21 mouse cellular contexts compared by ENCODE assay signal in genomic region chr12:118840861-118841260, GRCm38 (mm10). TPM values are rescaled to one million over a fixed set of nuclear protein-coding genes. Genes with fewer than 3 reads are reported as not detected.
DNase-seq lines count a peak whose midpoint lies in the region; ATAC-seq and TF ChIP-seq lines count a peak whose summit lies in the region.
"Had no signal": no experiment of that assay in that cellular context is flagged by ENCODE, and none has a peak within 500 bp of the region (broad histone marks: within the 10 kb centered on the region; RNA-seq: fewer than 3 reads in every experiment).

No protein-coding gene starts in this region.

- peaks cover 26% of the 10 kb centered on the region for H3K4me1 ChIP-seq in midbrain, embryonic 12.5 days
- H3K4me1 ChIP-seq in midbrain, embryonic 16.5 days (ENCODE audit: control insufficient read depth, insufficient read depth, low read length), result peaks cover 8% of the 10 kb centered on the region
- peaks cover 4% of the 10 kb centered on the region; the same call in 1 of the 2 replicates for H3K4me1 ChIP-seq in embryonic facial prominence, embryonic 14.5 days (ENCODE audit: control insufficient read depth, insufficient read depth, low read length)
- peaks cover 32% of the 10 kb centered on the region for H3K4me1 ChIP-seq in forebrain, embryonic 16.5 days (replicated peaks; ENCODE audit: control insufficient read depth, insufficient read depth, low read length)
- no peaks in the 10 kb centered on the region for H3K4me1 ChIP-seq in kidney, adult 2 months (ENCODE audit: control insufficient read depth, insufficient read depth, low read length)
- H3K4me1 ChIP-seq: liver, embryonic 15.5 days had no signal

- no peak for TF ChIP-seq CTCF in kidney, adult 2 months (conservative IDR thresholded peaks at IDR 0.05; ENCODE audit: insufficient read depth, insufficient read length, low read depth, low read length)

- H3K27ac ChIP-seq in midbrain, embryonic 12.5 days (replicated peaks), result no peak overlapping the region
- H3K27ac ChIP-seq in midbrain, embryonic 16.5 days (ENCODE audit: low read length), result no peak overlapping the region
- H3K27ac ChIP-seq in embryonic facial prominence, embryonic 14.5 days (replicated peaks; ENCODE audit: low read depth, low read length), result no peak overlapping the region
- H3K27ac ChIP-seq in forebrain, embryonic 16.5 days (ENCODE audit: low read length), result no peak overlapping the region
- no peak overlapping the region for H3K27ac ChIP-seq in kidney, adult 2 months (ENCODE audit: insufficient read depth, low read depth, low read length)
- H3K27ac ChIP-seq: embryonic facial prominence, embryonic 12.5 days; heart, adult 2 months; limb, embryonic 13.5 days; liver, embryonic 15.5 days had no signal

- peaks cover 81% of the 10 kb centered on the region for H3K27me3 ChIP-seq in midbrain, embryonic 12.5 days
- H3K27me3 ChIP-seq in midbrain, embryonic 16.5 days (ENCODE audit: control insufficient read depth, insufficient read depth, low read depth, low read length), result peaks cover 47% of the 10 kb centered on the region
- H3K27me3 ChIP-seq in embryonic facial prominence, embryonic 14.5 days (replicated peaks; ENCODE audit: control insufficient read depth, insufficient read depth, low read length), result peaks cover 98% of the 10 kb centered on the region
- H3K27me3 ChIP-seq in forebrain, embryonic 16.5 days (replicated peaks; ENCODE audit: control insufficient read depth, insufficient read depth, low read length), result peaks cover 31% of the 10 kb centered on the region
- peaks cover 17% of the 10 kb centered on the region for H3K27me3 ChIP-seq in kidney, adult 2 months (replicated peaks; ENCODE audit: control insufficient read depth, insufficient read depth, low read length)

- ATAC-seq in midbrain, embryonic 12.5 days (ENCODE audit: low FRiP score, low read depth), result peak; percentile 8; the same call in 1 of the 2 replicates
- no peak for ATAC-seq in midbrain, embryonic 16.5 days
- peak; percentile 34; the same call in 1 of the 2 replicates for ATAC-seq in embryonic facial prominence, embryonic 14.5 days (ENCODE audit: low read depth)
- 0 out of 2 replicates have a peak, but pooled peaks have one; percentile 21 for ATAC-seq in forebrain, embryonic 16.5 days
- no peak for ATAC-seq in megakaryocyte progenitor cell, adult 5-6 weeks (replicated peaks; ENCODE audit: poor library complexity)
- ATAC-seq: CD4-positive, CD25-positive, alpha-beta regulatory T cell, adult 4 months had no signal

- DNase-seq in embryonic facial prominence, embryonic 14.5 days (ENCODE audit: low spot score), result peak; percentile 67
- peak; percentile 84 for DNase-seq in retina, postnatal 1 day
- DNase-seq in kidney, adult 2 months, result no peak
- DNase-seq: adrenal gland, postnatal 14 days; cerebellum, adult 9-10 months; gastrocnemius, postnatal 10 days; heart, adult 2 months; kidney, adult 9 months; lung, postnatal 36 days; right cerebral cortex, postnatal 14 days had no signal

- TF ChIP-seq POLR2A in kidney, adult 2 months (IDR thresholded peaks at IDR 0.05; ENCODE audit: low read depth, low read length), result no peak

- H3K4me2 ChIP-seq in midbrain, embryonic 12.5 days (replicated peaks), result peak overlapping the region; percentile 31
- no peak overlapping the region for H3K4me2 ChIP-seq in midbrain, embryonic 16.5 days (ENCODE audit: low read length)
- H3K4me2 ChIP-seq in embryonic facial prominence, embryonic 14.5 days (ENCODE audit: low read depth, low read length), result no peak overlapping the region
- no peak overlapping the region for H3K4me2 ChIP-seq in forebrain, embryonic 16.5 days (ENCODE audit: low read length)
- H3K4me2 ChIP-seq: embryonic facial prominence, embryonic 12.5 days; liver, embryonic 15.5 days had no signal

- 0% methylated on average over 12 of the region's 12 CpGs for WGBS in midbrain, embryonic 12.5 days
- 1% methylated on average over 11 of the region's 12 CpGs for WGBS in midbrain, embryonic 16.5 days
- 5% methylated on average over 11 of the region's 12 CpGs for WGBS in embryonic facial prominence, embryonic 14.5 days
- WGBS in forebrain, embryonic 16.5 days, result under 1% methylated on average over 12 of the region's 12 CpGs
- WGBS in kidney, adult 2 months, result 9% methylated on average over 12 of the region's 12 CpGs

- H3K9me3 ChIP-seq in midbrain, embryonic 12.5 days, result no peaks in the 10 kb centered on the region
- H3K9me3 ChIP-seq in midbrain, embryonic 16.5 days (replicated peaks; ENCODE audit: control insufficient read depth, low read length, poor library complexity, severe bottlenecking), result no peaks in the 10 kb centered on the region
- no peaks in the 10 kb centered on the region for H3K9me3 ChIP-seq in embryonic facial prominence, embryonic 14.5 days (ENCODE audit: control insufficient read depth, low read length)
- no peaks in the 10 kb centered on the region for H3K9me3 ChIP-seq in forebrain, embryonic 16.5 days (ENCODE audit: control insufficient read depth, low read length)
- H3K9me3 ChIP-seq: embryonic facial prominence, embryonic 12.5 days; limb, embryonic 13.5 days; liver, embryonic 15.5 days had no signal

- no peaks in the 10 kb centered on the region for H3K36me3 ChIP-seq in midbrain, embryonic 12.5 days
- no peaks in the 10 kb centered on the region for H3K36me3 ChIP-seq in midbrain, embryonic 16.5 days (ENCODE audit: control insufficient read depth, insufficient read depth, low read length)
- H3K36me3 ChIP-seq in embryonic facial prominence, embryonic 14.5 days (ENCODE audit: control insufficient read depth, insufficient read depth, low read length), result no peaks in the 10 kb centered on the region
- no peaks in the 10 kb centered on the region for H3K36me3 ChIP-seq in forebrain, embryonic 16.5 days (ENCODE audit: control insufficient read depth, insufficient read depth)
- no peaks in the 10 kb centered on the region for H3K36me3 ChIP-seq in kidney, adult 2 months (ENCODE audit: control insufficient read depth, insufficient read depth, low read length)
- H3K36me3 ChIP-seq: embryonic facial prominence, embryonic 12.5 days; limb, embryonic 13.5 days; liver, embryonic 15.5 days had no signal

- no peak overlapping the region for H3K9ac ChIP-seq in midbrain, embryonic 12.5 days (replicated peaks)
- no peak overlapping the region for H3K9ac ChIP-seq in midbrain, embryonic 16.5 days (ENCODE audit: low read depth, low read length)
- no peak overlapping the region for H3K9ac ChIP-seq in embryonic facial prominence, embryonic 14.5 days (ENCODE audit: low read depth, low read length)
- no peak overlapping the region for H3K9ac ChIP-seq in forebrain, embryonic 16.5 days (replicated peaks; ENCODE audit: low read depth, low read length)
- H3K9ac ChIP-seq: embryonic facial prominence, embryonic 12.5 days; limb, embryonic 13.5 days; liver, embryonic 15.5 days had no signal

- H3K4me3 ChIP-seq in midbrain, embryonic 12.5 days, result 0 out of 2 replicates have a peak overlapping the region, but pooled peaks have one; percentile 3
- no peak overlapping the region for H3K4me3 ChIP-seq in midbrain, embryonic 16.5 days (ENCODE audit: low read depth, low read length)
- no peak overlapping the region for H3K4me3 ChIP-seq in embryonic facial prominence, embryonic 14.5 days (ENCODE audit: low read depth, low read length)
- no peak overlapping the region for H3K4me3 ChIP-seq in forebrain, embryonic 16.5 days (replicated peaks; ENCODE audit: low read length)
- H3K4me3 ChIP-seq in kidney, adult 2 months (ENCODE audit: insufficient read depth, low read depth, low read length), result no peak overlapping the region
- H3K4me3 ChIP-seq: embryonic facial prominence, embryonic 12.5 days; heart, adult 2 months; limb, embryonic 13.5 days; liver, embryonic 15.5 days had no signal

RNA-seq across cellular contexts. Expression of gene Sp8, which starts 5.3 kb away (rescaled TPM):
- polyA plus RNA-seq in midbrain, embryonic 12.5 days (2016; fragmentation: Nextera tagmentation; extraction: Ambion mirVana), result 6.2 and 8.3 TPM in 2 replicates
- polyA plus RNA-seq in midbrain, embryonic 16.5 days (2015; fragmentation: Nextera tagmentation; extraction: Ambion mirVana), result 2.3 and 4.2 TPM in 2 replicates
- 1.9 and 3.5 TPM in 2 replicates for polyA plus RNA-seq in embryonic facial prominence, embryonic 14.5 days (2014; fragmentation: Nextera tagmentation; extraction: Ambion mirVana)
- 11.8 and 12.0 TPM in 2 replicates for polyA plus RNA-seq in forebrain, embryonic 16.5 days (2015; fragmentation: Nextera tagmentation; extraction: Ambion mirVana)
- not detected in 2 replicates for polyA plus RNA-seq in kidney, adult 2 months (2012; rRNA removed)
- not detected in 2 replicates for total RNA-seq in megakaryocyte progenitor cell, adult 5-6 weeks (2015)
- total RNA-seq in megakaryocyte progenitor cell, adult 5-6 weeks (2017), result not detected in 2 replicates
- total RNA-seq: adrenal gland, postnatal 14 days; heart, adult 2 months; MEL; monocyte, adult 5-6 weeks had no signal
- polyA plus RNA-seq: CD4-positive, CD25-positive, alpha-beta regulatory T cell, adult 4 months; heart, adult 2 months; heart, embryonic 16.5 days; liver, embryonic 15.5 days had no signal

Comparison
In these comparisons a context has a peak if more than half of its experiments do, and no peak if none do; other contexts are left out.
1. ATAC-seq: peak in midbrain, embryonic 12.5 days (single experiment), embryonic facial prominence, embryonic 14.5 days (single experiment) and forebrain, embryonic 16.5 days (single experiment); none in midbrain, embryonic 16.5 days (single experiment) and megakaryocyte progenitor cell, adult 5-6 weeks (single experiment).